Mouse (Mus musculus) cerebellum, adult 2 months (tissue): ENCODE measurements around the gene Lims1. TPM values are rescaled to one million over a fixed set of nuclear protein-coding genes. Genes with fewer than 3 reads are reported as not detected.

Source experiments
- DNase-seq, 2 experiments: peaks; one replicate each; pipeline ENCODE4 v3.0.0; 2021
- H3K27ac ChIP-seq: fragments of 200-500 bp; 2 replicates; pipeline ENCODE4 v1.5.1; 2012; ENCODE audit warnings: low read length, control low read depth, inconsistent platforms; ENCODE audit not compliant: insufficient read depth
- H3K27me3 ChIP-seq: fragments of 200-500 bp; 2 replicates; pipeline ENCODE4 v1.6.1; 2012; ENCODE audit warnings: inconsistent platforms, mild to moderate bottlenecking, low read length, moderate library complexity; ENCODE audit not compliant: control insufficient read depth, insufficient read depth
- H3K4me1 ChIP-seq: fragments of 200-500 bp; 2 replicates; pipeline ENCODE4 v1.6.1; 2011; ENCODE audit warnings: low read length; ENCODE audit not compliant: control insufficient read depth, insufficient read depth
- H3K4me3 ChIP-seq: fragments of 200-500 bp; replicated peaks from 2 replicates; pipeline ENCODE3; 2011; ENCODE audit warnings: mild to moderate bottlenecking, low read depth, low read length, control low read depth; ENCODE audit not compliant: insufficient read depth
- CTCF ChIP-seq: fragments of 200-500 bp; IDR thresholded peaks from 2 replicates; pipeline ENCODE4 v1.5.1; 2011; ENCODE audit warnings: low read depth, mild to moderate bottlenecking, control low read depth, low read length, moderate library complexity, borderline replicate concordance; ENCODE audit not compliant: insufficient read depth
- POLR2A ChIP-seq: fragments of 200-500 bp; IDR thresholded peaks from 2 replicates; pipeline ENCODE4 v1.6.1; 2011; ENCODE audit warnings: low read length, control low read depth, borderline replicate concordance; ENCODE audit not compliant: insufficient read depth
- WGBS: fragments of 180-500 bp; shearing (Covaris S2); methylation state at CpG from one replicate; pipeline ENCODE4 v1.1.7; 2018; 5-methylcytosine and 5-hydroxymethylcytosine counted together
- polyA plus RNA-seq: library from polyadenylated mRNA; depleted of rRNA; stranded (reverse); fragments of >200 nt; gene quantifications from 2 replicates; pipeline ENCODE4 v1.2.3, GENCODE M21; 2012; rRNA removed

Lims1 gene
- polyA plus RNA-seq, 1 experiment = 16.5 TPM

GRCm38 (mm10) chr10:58427930-58428329, 104.7 kb downstream of the Lims1 start:
- DNase-seq = no peak
- 91% methylated on average over 2 of the region's 2 CpGs for WGBS

GRCm38 (mm10) chr10:58445850-58446249, 122.6 kb downstream of the Lims1 start:
- 13% methylated on average over 9 of the region's 9 CpGs for WGBS
- Histone ChIP-seq H3K27ac (peak overlapping the region; percentile 64), H3K4me3 (peak overlapping the region; percentile 68), H3K27me3 (no peaks in the 10 kb centered on the region), H3K4me1 (no peaks in the 10 kb centered on the region)
- TF ChIP-seq CTCF (no peak), POLR2A (no peak)
- DNase-seq = no peak

More at GRCm38 (mm10) chr10:58427930-58428329, 104.7 kb downstream of the Lims1 start:
- no peaks in the 10 kb centered on the region for H3K27me3 ChIP-seq
- H3K27ac ChIP-seq = no peak overlapping the region
- TF ChIP-seq CTCF (no peak), POLR2A (no peak)
- H3K4me1 ChIP-seq = no peaks in the 10 kb centered on the region
- H3K4me3 ChIP-seq = no peak overlapping the region

GRCm38 (mm10) chr10:58446384-58447279, 123.4 kb downstream of the Lims1 start, which contains the start of gene Ranbp2:
TSS of gene Ranbp2 (plus strand) at chr10:58446920.
- DNase-seq = peak; percentile 98 to 99
- under 1% methylated on average over 72 of the region's 91 CpGs for WGBS
- peak within 1 kb of the TSS; percentile 68 for H3K4me3 ChIP-seq
- H3K27ac ChIP-seq = peak within 1 kb of the TSS; percentile 92
- no peaks in the 10 kb centered on the region for H3K27me3 ChIP-seq
- no peaks in the 10 kb centered on the region for H3K4me1 ChIP-seq
- TF ChIP-seq CTCF (no peak), POLR2A (peak; percentile 86)

- H3K4me3 ChIP-seq = peak overlapping the region; percentile 68
- no peak for DNase-seq
- TF ChIP-seq POLR2A (no peak), CTCF (no peak)
- H3K4me1 ChIP-seq = no peaks in the 10 kb centered on the region
- H3K27ac ChIP-seq = no peak overlapping the region
- H3K27me3 ChIP-seq = no peaks in the 10 kb centered on the region
- WGBS = under 1% methylated on average over 32 of the region's 32 CpGs
These were observed 124.1 kb downstream of the Lims1 start for GRCm38 (mm10) chr10:58447280-58447781.

GRCm38 (mm10) chr10:58451575-58451974, 128.3 kb downstream of the Lims1 start:
- TF ChIP-seq POLR2A (no peak), CTCF (no peak)
- no peaks in the 10 kb centered on the region for H3K4me1 ChIP-seq

GRCm38 (mm10) chr10:58452185-58452584, 128.9 kb downstream of the Lims1 start:
- H3K27ac ChIP-seq = no peak overlapping the region
- no peak overlapping the region for H3K4me3 ChIP-seq
- TF ChIP-seq CTCF (no peak), POLR2A (no peak)
- WGBS = 92% methylated on average over 1 of the region's 1 CpGs
- H3K27me3 ChIP-seq = no peaks in the 10 kb centered on the region; the same call in 1 of the 2 replicates
- no peak for DNase-seq
- no peaks in the 10 kb centered on the region for H3K4me1 ChIP-seq

More at GRCm38 (mm10) chr10:58451575-58451974, 128.3 kb downstream of the Lims1 start:
- no peak overlapping the region for H3K27ac ChIP-seq
- no peak for DNase-seq
- H3K27me3 ChIP-seq = no peaks in the 10 kb centered on the region; the same call in 1 of the 2 replicates
- H3K4me3 ChIP-seq = no peak overlapping the region

- 93% methylated on average over 1 of the region's 1 CpGs for WGBS
- TF ChIP-seq POLR2A (no peak), CTCF (no peak)
- no peak overlapping the region for H3K4me3 ChIP-seq
- no peaks in the 10 kb centered on the region; the same call in 1 of the 2 replicates for H3K27me3 ChIP-seq
- H3K27ac ChIP-seq = no peak overlapping the region
- DNase-seq = no peak
- H3K4me1 ChIP-seq = no peaks in the 10 kb centered on the region
These were observed 136.6 kb downstream of the Lims1 start for GRCm38 (mm10) chr10:58459896-58460295.

Other genes with a start within 250 kb of the Lims1 start
- gene AW822073, start 98.5 kb upstream of the Lims1 start, polyA plus RNA-seq = not detected in 2 replicates
- not detected in 2 replicates for gene Duxf3, start 90.8 kb upstream of the Lims1 start, polyA plus RNA-seq
- 0.05 TPM in 1 of 2 replicates, not detected in the other for gene Gm4981, start 86.8 kb upstream of the Lims1 start, polyA plus RNA-seq
- gene Gcc2, start 68.0 kb upstream of the Lims1 start, polyA plus RNA-seq = 59.9 and 63.8 TPM in 2 replicates
- gene Ranbp2, start 123.5 kb downstream of the Lims1 start, polyA plus RNA-seq = 17.3 and 17.8 TPM in 2 replicates
- gene Ccdc138, start 174.5 kb downstream of the Lims1 start, polyA plus RNA-seq = 1.3 TPM in 2 replicates